Mouse (Mus musculus) liver, postnatal 0 days (tissue): ENCODE results near the gene Drp2. TPM values are rescaled to one million over a fixed set of nuclear protein-coding genes. Genes with fewer than 3 reads are reported as not detected.

Experiments used
- ATAC-seq: fragments of 200-750 bp; cut with Nextera tagmentation; 2 replicates; pipeline ENCODE4 v1.8.0; 2017; ENCODE audit warnings: mild to moderate bottlenecking, moderate library complexity
- DNase-seq: peaks from one replicate; pipeline ENCODE4 v3.0.0-alpha.2; 2016
- H3K27ac ChIP-seq: fragments of 300-500 bp; sonication (generic); 2 replicates; pipeline ENCODE4 v1.5.1; 2014; ENCODE audit warnings: antibody characterized with exemption, moderate library complexity, mild to moderate bottlenecking, low read depth
- H3K27me3 ChIP-seq: fragments of 300-500 bp; sonication (generic); 2 replicates; pipeline ENCODE4 v1.6.1; 2014; ENCODE audit warnings: low read length, control low read depth, mixed read lengths; ENCODE audit not compliant: insufficient read depth
- H3K36me3 ChIP-seq: fragments of 300-500 bp; sonication (generic); replicated peaks from 2 replicates; pipeline ENCODE4 v1.6.1; 2014; ENCODE audit warnings: mild to moderate bottlenecking, control low read depth, low read length, moderate library complexity, mixed read lengths; ENCODE audit not compliant: insufficient read depth
- H3K4me1 ChIP-seq: fragments of 300-500 bp; sonication (generic); 2 replicates; pipeline ENCODE4 v1.6.1; 2014; ENCODE audit warnings: antibody characterized with exemption, mild to moderate bottlenecking, control low read depth; ENCODE audit not compliant: insufficient read depth
- H3K4me2 ChIP-seq: fragments of 300-500 bp; sonication (generic); 2 replicates; pipeline ENCODE4 v1.6.1; 2014; ENCODE audit warnings: low read depth, mild to moderate bottlenecking, low read length, moderate library complexity, mixed read lengths
- H3K4me3 ChIP-seq: fragments of 300-500 bp; sonication (generic); 2 replicates; pipeline ENCODE4 v1.5.1; 2014; ENCODE audit warnings: low read depth, low read length
- H3K9ac ChIP-seq: fragments of 300-500 bp; sonication (generic); replicated peaks from 2 replicates; pipeline ENCODE4 v1.6.1; 2014; ENCODE audit warnings: mild to moderate bottlenecking, moderate library complexity
- H3K9me3 ChIP-seq: fragments of 300-500 bp; sonication (generic); 2 replicates; pipeline ENCODE4 v1.6.1; 2016; ENCODE audit warnings: mild to moderate bottlenecking, control low read depth, low read length, mixed read lengths
- CTCF ChIP-seq: sonication (generic); IDR thresholded peaks from 2 replicates; pipeline ENCODE4 v1.5.1; 2016; ENCODE audit warnings: antibody characterized with exemption, low read depth
- EP300 ChIP-seq: IDR thresholded peaks from 2 replicates; pipeline ENCODE4 v1.6.1; 2016; ENCODE audit warnings: antibody characterized with exemption, low read depth, mild to moderate bottlenecking
- WGBS: fragments of 180-500 bp; shearing (Covaris S2); extraction: QIAGEN DNeasy Blood & Tissue Kit; methylation state at CpG from one replicate; pipeline ENCODE4 v1.1.7; 2014; ENCODE audit not compliant: insufficient replicate concordance; 5-methylcytosine and 5-hydroxymethylcytosine counted together
- polyA plus RNA-seq: library from polyadenylated mRNA; unstranded; fragments of >200 nt; fragmentation: Nextera tagmentation; extraction: Ambion mirVana; gene quantifications from 2 replicates; pipeline ENCODE4 v1.2.1, GENCODE M21; 2015

Gene Drp2
- polyA plus RNA-seq, 1 experiment from 2014 or later: 0.06 TPM

DNA sequence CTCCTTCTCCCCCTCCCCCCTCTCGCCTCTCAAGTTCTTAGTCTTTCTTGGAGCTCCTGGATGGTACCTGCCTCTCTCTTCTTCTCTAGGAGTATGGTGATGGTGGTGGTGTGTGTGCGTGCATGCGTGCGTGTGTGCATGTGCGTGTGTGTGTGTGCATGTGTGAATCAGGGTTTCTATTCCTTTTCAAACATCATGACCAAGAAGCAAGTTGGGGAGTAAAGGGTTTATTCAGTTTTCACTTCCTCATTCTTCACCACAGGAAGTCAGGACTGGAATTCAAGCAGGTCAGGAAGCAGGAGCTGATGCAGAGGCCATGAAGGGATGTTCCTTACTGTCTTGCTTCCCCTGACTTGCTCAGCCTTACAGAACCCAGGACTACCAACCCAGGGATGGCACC lies 19.9 kb downstream of the Drp2 start:
- no peak overlapping the region for H3K27ac ChIP-seq
- H3K4me3 ChIP-seq: no peak overlapping the region
- DNase-seq (no peak), ATAC-seq (no peak)
- no peaks in the 10 kb centered on the region for H3K27me3 ChIP-seq
- no peak overlapping the region for H3K9ac ChIP-seq
- H3K4me1 ChIP-seq: no peaks in the 10 kb centered on the region
- no peaks in the 10 kb centered on the region for H3K9me3 ChIP-seq
- no peak overlapping the region for H3K4me2 ChIP-seq
- H3K36me3 ChIP-seq: no peaks in the 10 kb centered on the region
- no peak for TF ChIP-seq CTCF
- no peak for TF ChIP-seq EP300
- WGBS: 87% methylated on average over 5 of the region's 5 CpGs

DNA sequence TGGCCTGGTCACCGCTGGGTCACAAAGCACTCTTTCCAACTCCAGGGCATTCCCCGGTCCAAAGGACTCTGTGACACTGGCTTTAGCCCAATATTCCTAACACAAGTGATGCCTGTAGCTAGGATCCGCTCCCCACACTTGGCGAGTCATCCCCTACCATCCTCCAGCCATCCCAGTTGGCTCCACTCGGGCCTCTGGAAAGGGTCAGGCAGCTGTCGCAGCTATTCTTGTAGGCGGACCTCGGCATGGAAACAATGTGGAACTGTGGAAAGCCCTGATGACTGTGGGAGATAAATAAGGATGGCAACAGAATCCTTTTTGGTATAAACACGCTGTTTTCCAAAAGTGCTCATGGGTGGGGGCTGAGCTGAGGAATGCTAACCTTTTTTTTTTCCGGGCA lies 21.4 kb downstream of the Drp2 start:
- H3K27ac ChIP-seq: no peak overlapping the region
- H3K4me1 ChIP-seq: no peaks in the 10 kb centered on the region
- H3K36me3 ChIP-seq: no peaks in the 10 kb centered on the region
- no peaks in the 10 kb centered on the region for H3K9me3 ChIP-seq
- no peaks in the 10 kb centered on the region for H3K27me3 ChIP-seq
- ATAC-seq: no peak
- no peak overlapping the region for H3K9ac ChIP-seq
- no peak for DNase-seq
- TF ChIP-seq EP300 (no peak), CTCF (no peak)
- no peak overlapping the region for H3K4me2 ChIP-seq
- H3K4me3 ChIP-seq: no peak overlapping the region
- WGBS: 80% methylated on average over 10 of the region's 10 CpGs

DNA sequence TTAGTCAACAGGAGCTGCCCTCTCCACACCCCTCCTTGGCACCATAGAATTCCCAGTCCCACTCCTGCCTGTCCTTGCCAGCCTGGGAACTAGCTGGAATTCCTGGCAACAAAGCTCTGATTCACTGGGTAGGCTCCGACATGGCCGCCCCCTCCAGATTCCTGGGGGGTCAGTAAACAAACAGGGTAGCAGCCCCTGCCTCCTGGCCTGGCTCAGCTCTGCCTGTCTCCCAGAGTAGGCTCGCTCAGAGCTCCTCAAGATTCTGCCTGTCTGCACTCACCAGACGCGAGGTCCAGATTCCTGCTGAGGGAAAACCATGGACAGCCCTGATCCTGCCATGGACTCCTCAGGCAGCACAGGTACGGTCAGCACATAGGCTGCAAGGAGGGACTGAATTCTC lies 22.5 kb downstream of the Drp2 start:
- Histone ChIP-seq H3K4me3 (no peak overlapping the region), H3K9me3 (no peaks in the 10 kb centered on the region), H3K9ac (no peak overlapping the region), H3K4me2 (no peak overlapping the region), H3K4me1 (no peaks in the 10 kb centered on the region), H3K27ac (no peak overlapping the region), H3K27me3 (no peaks in the 10 kb centered on the region), H3K36me3 (no peaks in the 10 kb centered on the region)
- no peak for ATAC-seq
- TF ChIP-seq CTCF (no peak), EP300 (no peak)
- no peak for DNase-seq
- 65% methylated on average over 6 of the region's 6 CpGs for WGBS

DNA sequence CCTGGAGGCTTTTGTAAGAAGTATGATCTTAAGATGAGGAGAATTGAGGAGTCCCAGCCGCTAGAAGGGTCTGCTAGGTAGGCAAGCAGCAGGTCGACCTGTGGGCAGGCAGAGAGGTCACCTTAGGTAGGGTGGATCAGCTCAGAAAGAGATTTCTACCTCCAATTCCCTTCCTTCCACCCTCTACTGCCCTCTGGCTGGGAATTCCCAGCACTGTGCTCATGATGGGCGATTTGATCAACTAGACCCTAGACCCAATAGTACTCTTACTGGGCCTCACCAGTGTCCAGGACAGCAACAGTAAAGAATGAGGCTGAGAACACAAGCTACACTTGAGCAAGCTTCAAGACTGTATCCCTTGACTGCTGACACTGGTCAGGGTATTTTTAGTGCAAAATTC lies 23.0 kb downstream of the Drp2 start:
- Histone ChIP-seq H3K36me3 (no peaks in the 10 kb centered on the region), H3K9me3 (no peaks in the 10 kb centered on the region), H3K4me3 (no peak overlapping the region), H3K4me1 (no peaks in the 10 kb centered on the region), H3K9ac (no peak overlapping the region), H3K27ac (no peak overlapping the region), H3K4me2 (no peak overlapping the region), H3K27me3 (no peaks in the 10 kb centered on the region)
- DNase-seq: no peak
- ATAC-seq: no peak
- WGBS: 39% methylated on average over 3 of the region's 3 CpGs
- TF ChIP-seq EP300 (no peak), CTCF (no peak)

DNA sequence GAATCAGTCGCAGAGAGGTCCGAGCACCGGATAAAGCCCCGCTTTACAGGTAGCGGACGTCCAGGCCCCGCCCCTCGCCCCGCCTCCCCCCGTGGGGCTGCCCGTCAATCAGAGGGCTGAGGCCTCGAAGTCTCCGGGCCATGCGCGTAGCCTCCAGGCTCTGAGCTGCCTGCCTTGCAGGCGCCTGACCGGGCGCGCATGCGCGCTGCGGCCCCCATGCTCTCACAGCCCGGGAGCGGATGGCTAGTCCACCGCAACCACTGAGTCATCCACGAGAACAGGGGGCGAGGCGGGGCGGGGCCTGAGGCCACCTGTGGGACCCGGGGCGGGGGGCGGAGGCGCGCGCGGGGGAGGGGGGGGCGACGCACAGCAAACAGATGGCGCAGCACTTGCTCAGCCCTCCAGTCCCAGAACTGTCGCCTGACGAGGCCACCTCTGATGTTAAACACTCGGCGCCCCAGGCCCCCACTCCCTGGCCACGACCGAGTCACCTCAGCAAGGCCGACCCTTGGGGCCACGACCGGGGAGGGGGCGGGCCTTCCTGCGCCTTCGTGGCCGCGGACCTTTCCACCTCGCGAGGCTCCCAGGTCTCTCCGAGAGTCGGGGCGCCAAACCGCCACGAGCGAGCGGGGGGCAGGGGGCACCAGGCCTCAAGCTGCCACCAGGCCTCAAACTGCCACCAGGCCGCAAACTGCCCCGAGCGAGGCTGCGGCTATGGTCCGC lies 70.8 kb downstream of the Drp2 start:
- Histone ChIP-seq H3K4me1 (no peaks in the 10 kb centered on the region), H3K9me3 (peaks cover 7% of the 10 kb centered on the region), H3K27me3 (no peaks in the 10 kb centered on the region), H3K4me3 (no peak overlapping the region), H3K4me2 (no peak overlapping the region), H3K9ac (no peak overlapping the region), H3K27ac (no peak overlapping the region), H3K36me3 (no peaks in the 10 kb centered on the region)
- no peak for DNase-seq
- ATAC-seq: no peak
- TF ChIP-seq CTCF (no peak), EP300 (no peak)
- 71% methylated on average over 52 of the region's 67 CpGs for WGBS

DNA sequence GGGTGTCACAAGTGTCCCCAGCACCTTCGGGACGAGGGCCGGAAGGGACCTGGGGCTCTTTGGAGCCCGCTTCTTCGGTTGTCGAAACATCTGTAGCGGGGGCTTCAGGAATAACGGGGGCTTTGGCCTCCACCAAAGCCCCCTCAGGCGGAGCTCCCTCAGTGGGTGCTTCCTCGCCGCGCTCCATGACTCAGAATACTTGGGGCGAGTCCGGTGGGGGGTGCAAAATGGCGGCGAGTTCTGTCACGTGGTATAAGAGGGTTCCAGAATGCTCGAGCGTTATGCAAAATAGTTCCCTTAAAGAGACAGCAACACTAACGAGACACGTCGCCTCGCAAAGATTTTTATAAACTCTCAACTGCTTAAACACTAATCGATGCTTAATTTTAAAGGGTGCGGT lies 71.9 kb downstream of the Drp2 start, which contains the start of gene Taf7l:
Gene Taf7l, minus strand, starts transcription at position 201 of the 400 bp plus-strand sequence.
- DNase-seq (no peak), ATAC-seq (no peak)
- no peaks in the 10 kb centered on the region for H3K36me3 ChIP-seq
- TF ChIP-seq EP300 (no peak), CTCF (no peak)
- no peaks in the 10 kb centered on the region for H3K27me3 ChIP-seq
- no peak within 1 kb of the TSS for H3K4me3 ChIP-seq
- no peak within 1 kb of the TSS for H3K4me2 ChIP-seq
- no peaks in the 10 kb centered on the region for H3K4me1 ChIP-seq
- no peak within 1 kb of the TSS for H3K9ac ChIP-seq
- WGBS: 85% methylated on average over 22 of the region's 25 CpGs
- peaks cover 7% of the 10 kb centered on the region for H3K9me3 ChIP-seq
- H3K27ac ChIP-seq: no peak within 1 kb of the TSS
